Mouse (Mus musculus) right cerebral cortex, postnatal 14 days (tissue): ENCODE data around the gene Gprc5c.

ENCODE experiments used
- DNase-seq: peaks from one replicate; pipeline ENCODE4 v3.0.0; 2022

Gene Gprc5c

GRCm38 (mm10) chr11:114843818-114844463 is 7.0 kb upstream of the Gprc5c start:
- no peak for DNase-seq

- no peak for DNase-seq
Measured at GRCm38 (mm10) chr11:114844464-114845220, 6.3 kb upstream of the Gprc5c start.

- DNase-seq, result no peak
Measured at GRCm38 (mm10) chr11:114846336-114846735, 4.6 kb upstream of the Gprc5c start.

GRCm38 (mm10) chr11:114847008-114847407 is 3.9 kb upstream of the Gprc5c start:
- DNase-seq, result no peak

GRCm38 (mm10) chr11:114849572-114849971 is 1.4 kb upstream of the Gprc5c start:
- DNase-seq, result no peak

- DNase-seq, result no peak
Measured at GRCm38 (mm10) chr11:114850066-114850451, 893 bp upstream of the Gprc5c start.

GRCm38 (mm10) chr11:114851269-114851607 is 286 bp downstream of the Gprc5c start:
- no peak for DNase-seq

GRCm38 (mm10) chr11:114851608-114852310 is 807 bp downstream of the Gprc5c start:
- DNase-seq, result no peak

- DNase-seq, result no peak
Measured at GRCm38 (mm10) chr11:114852311-114853173, 1.6 kb downstream of the Gprc5c start.

GRCm38 (mm10) chr11:114853174-114853838 is 2.4 kb downstream of the Gprc5c start:
- DNase-seq, result no peak

- no peak for DNase-seq
Measured at GRCm38 (mm10) chr11:114854581-114854980, 3.6 kb downstream of the Gprc5c start.

GRCm38 (mm10) chr11:114856125-114856524 is 5.2 kb downstream of the Gprc5c start:
- no peak for DNase-seq

GRCm38 (mm10) chr11:114858641-114859040 is 7.7 kb downstream of the Gprc5c start:
- no peak for DNase-seq

- DNase-seq, result no peak
Measured at GRCm38 (mm10) chr11:114861057-114861456, 10.1 kb downstream of the Gprc5c start.

GRCm38 (mm10) chr11:114862687-114863086 is 11.7 kb downstream of the Gprc5c start:
- no peak for DNase-seq

GRCm38 (mm10) chr11:114863918-114864420 is 13.0 kb downstream of the Gprc5c start:
- DNase-seq, result no peak

- DNase-seq, result no peak
Measured at GRCm38 (mm10) chr11:114865999-114866398, 15.0 kb downstream of the Gprc5c start.

- no peak for DNase-seq
Measured at GRCm38 (mm10) chr11:114866486-114867360, 15.8 kb downstream of the Gprc5c start.

- DNase-seq, result no peak
Measured at GRCm38 (mm10) chr11:114867361-114868235, 16.6 kb downstream of the Gprc5c start.

GRCm38 (mm10) chr11:114868280-114868679 is 17.3 kb downstream of the Gprc5c start:
- DNase-seq, result no peak
